In the genomic region with DNA sequence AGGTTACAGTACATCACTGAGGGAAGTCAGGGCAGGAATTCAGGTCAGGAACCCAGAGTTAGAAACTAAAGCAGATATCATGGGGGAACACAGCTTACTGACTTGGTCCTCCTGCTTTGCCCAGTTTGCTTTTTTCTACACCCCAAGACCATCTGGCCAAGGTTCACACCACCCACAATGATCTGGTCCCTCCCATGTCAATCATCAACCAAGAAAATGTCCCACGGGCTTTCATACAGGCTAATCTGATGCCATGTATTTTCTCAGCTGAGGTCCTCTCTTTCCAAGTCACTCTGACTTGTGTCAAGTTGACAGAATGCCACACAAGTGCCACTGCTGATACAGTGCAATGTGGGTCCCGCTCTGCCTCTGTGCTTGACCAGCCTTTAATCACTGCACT, we compare ENCODE assay signal across 32 mouse cellular contexts. TPM values are rescaled to one million over a fixed set of nuclear protein-coding genes. Genes with fewer than 3 reads are reported as not detected.
"Had no signal": no experiment of that assay in that cellular context is flagged by ENCODE, and none has a peak within 500 bp of the region (broad histone marks: within the 10 kb centered on the region; RNA-seq: fewer than 3 reads in every experiment).

No protein-coding gene starts in this region.

- H3K4me3 ChIP-seq: embryonic facial prominence, embryonic 10.5 days; embryonic facial prominence, embryonic 12.5 days; embryonic facial prominence, embryonic 13.5 days; embryonic facial prominence, embryonic 15.5 days; erythroblast, embryonic 14.5 days; forebrain, embryonic 10.5 days; forebrain, embryonic 12.5 days; forebrain, embryonic 13.5 days; forebrain, embryonic 15.5 days; gastrocnemius, adult 2 months had no signal

- ATAC-seq: forebrain, embryonic 13.5 days; forebrain, embryonic 14.5 days; forebrain, embryonic 15.5 days; forebrain, embryonic 16.5 days; forebrain, postnatal 0 days had no signal

- H3K36me3 ChIP-seq: embryonic facial prominence, embryonic 10.5 days; embryonic facial prominence, embryonic 12.5 days; embryonic facial prominence, embryonic 13.5 days; embryonic facial prominence, embryonic 15.5 days; forebrain, embryonic 10.5 days; forebrain, embryonic 12.5 days; forebrain, embryonic 15.5 days had no signal

- H3K4me1 ChIP-seq: embryonic facial prominence, embryonic 10.5 days; embryonic facial prominence, embryonic 12.5 days; embryonic facial prominence, embryonic 13.5 days; embryonic facial prominence, embryonic 15.5 days; forebrain, embryonic 10.5 days; forebrain, embryonic 12.5 days; forebrain, embryonic 13.5 days; forebrain, embryonic 15.5 days had no signal

- H3K4me2 ChIP-seq: embryonic facial prominence, embryonic 12.5 days; embryonic facial prominence, embryonic 13.5 days; embryonic facial prominence, embryonic 15.5 days; forebrain, embryonic 12.5 days; forebrain, embryonic 13.5 days; forebrain, embryonic 15.5 days had no signal

- H3K27ac ChIP-seq: embryonic facial prominence, embryonic 10.5 days; embryonic facial prominence, embryonic 12.5 days; embryonic facial prominence, embryonic 13.5 days; embryonic facial prominence, embryonic 15.5 days; forebrain, embryonic 10.5 days; forebrain, embryonic 12.5 days; forebrain, embryonic 13.5 days; forebrain, embryonic 15.5 days; gastrocnemius, adult 2 months had no signal

- H3K9me3 ChIP-seq: embryonic facial prominence, embryonic 10.5 days; embryonic facial prominence, embryonic 12.5 days; embryonic facial prominence, embryonic 13.5 days; embryonic facial prominence, embryonic 15.5 days; forebrain, embryonic 10.5 days; forebrain, embryonic 12.5 days; forebrain, embryonic 13.5 days; forebrain, embryonic 15.5 days had no signal

- H3K27me3 ChIP-seq: embryonic facial prominence, embryonic 12.5 days; embryonic facial prominence, embryonic 13.5 days; embryonic facial prominence, embryonic 15.5 days; forebrain, embryonic 12.5 days; forebrain, embryonic 13.5 days; forebrain, embryonic 15.5 days had no signal

- H3K9ac ChIP-seq: embryonic facial prominence, embryonic 12.5 days; embryonic facial prominence, embryonic 13.5 days; embryonic facial prominence, embryonic 15.5 days; forebrain, embryonic 12.5 days; forebrain, embryonic 13.5 days; forebrain, embryonic 15.5 days; forebrain, postnatal 0 days had no signal

- DNase-seq: cerebellum, adult 18-20 months; cerebellum, adult 2 months; cerebellum, adult 8-10 months; cerebellum, adult 9-10 months; cerebellum, adult 9-11 months; cerebellum, postnatal 10 days; cerebellum, postnatal 14 days; cerebellum, postnatal 25 days; cerebellum, postnatal 36 days; embryo, embryonic 11 days; forebrain, postnatal 0 days; gastrocnemius, adult 2 months; gastrocnemius, postnatal 10 days; gastrocnemius, postnatal 14 days; gastrocnemius, postnatal 25 days; gastrocnemius, postnatal 36 days; heart, adult 18-20 months had no signal

RNA-seq across cellular contexts. Expression of gene Tekt3, which starts 42.6 kb away (rescaled TPM):
- polyA plus RNA-seq: cerebellum, adult 2 months; cortical plate, adult 2 months; embryonic facial prominence, embryonic 10.5 days; embryonic facial prominence, embryonic 11.5 days; embryonic facial prominence, embryonic 13.5 days; erythroblast, embryonic 14.5 days; forebrain, embryonic 10.5 days; forebrain, embryonic 11.5 days; forebrain, embryonic 12.5 days; forebrain, embryonic 13.5 days; forebrain, embryonic 14.5 days; forebrain, embryonic 15.5 days; forebrain, embryonic 16.5 days; frontal cortex, adult 2 months had no signal
